Mouse (Mus musculus): ENCODE measurements around the gene Ncoa1.

DNA sequence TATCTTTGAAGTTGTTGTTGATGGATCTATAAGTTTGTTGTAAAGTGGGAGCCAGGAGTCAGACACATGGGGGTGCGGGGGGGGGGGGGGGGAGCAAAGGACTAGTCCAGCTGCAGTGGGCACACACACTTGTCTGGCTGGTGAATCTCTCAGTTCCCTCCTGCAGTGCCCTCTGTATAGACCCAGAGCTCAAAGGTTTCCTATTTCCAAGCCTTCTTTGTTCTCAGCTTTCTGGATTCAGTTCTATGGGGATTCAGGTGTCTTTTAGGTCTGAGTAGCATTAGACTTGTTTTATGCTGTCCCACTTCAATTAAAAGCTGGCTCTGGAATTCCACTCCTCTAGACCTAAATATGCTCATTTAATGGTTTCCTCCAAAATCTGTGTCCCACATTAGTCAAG, 117.5 kb downstream of the Ncoa1 start:
- TF ChIP-seq ZNF384 (IDR thresholded peaks at IDR 0.05; ENCODE audit: low read depth, low read length): no peak
- no peak for TF ChIP-seq CHD2 (IDR thresholded peaks at IDR 0.05; ENCODE audit: low read depth, low read length)
